Mouse (Mus musculus) gastrocnemius, postnatal 4 days (tissue): ENCODE measurements around the gene Nubpl. TPM values are rescaled to one million over a fixed set of nuclear protein-coding genes. Genes with fewer than 3 reads are reported as not detected.

Experiments used
- DNase-seq, 2 experiments: peaks; one replicate each; pipeline ENCODE4 v3.0.0; 2021 to 2022; ENCODE audit warnings: low spot score in 2 of 2, mixed read lengths in 2 of 2
- total RNA-seq, 2 experiments: library from RNA; stranded (reverse); gene quantifications; 2 replicates each; pipeline ENCODE4 v1.2.3; 2021

Gene Nubpl
- total RNA-seq, 2 experiments from 2014 or later = 4.3 to 5.3 TPM

- DNase-seq = no peak
Measured at GRCm38 (mm10) chr12:52318426-52318825, 220.9 kb downstream of the Nubpl start.

DNA sequence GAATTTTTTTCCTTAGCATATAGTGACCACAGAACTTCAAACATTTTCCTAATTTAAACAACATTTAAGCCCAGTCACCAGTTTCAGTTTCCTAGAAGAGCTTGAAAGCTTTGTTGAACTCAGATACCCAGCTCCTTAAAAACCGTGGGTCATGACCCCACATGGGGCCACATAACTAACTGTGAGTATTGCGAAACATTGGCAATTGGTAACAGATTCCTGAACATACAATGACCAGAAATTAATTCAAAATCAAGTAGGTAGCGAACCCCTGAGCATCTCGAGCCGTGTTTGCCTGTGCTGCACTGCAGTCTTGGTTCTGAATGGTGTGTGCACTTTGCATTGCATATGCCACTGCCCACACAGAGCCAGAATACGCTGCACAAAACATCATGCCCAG is 221.6 kb downstream of the Nubpl start:
- DNase-seq = no peak

- DNase-seq = no peak
Measured at GRCm38 (mm10) chr12:52328488-52328887, 231.0 kb downstream of the Nubpl start.

GRCm38 (mm10) chr12:52335142-52335765 is 237.7 kb downstream of the Nubpl start:
- DNase-seq = no peak

- DNase-seq = no peak
Measured at GRCm38 (mm10) chr12:52338136-52338753, 240.7 kb downstream of the Nubpl start.

DNA sequence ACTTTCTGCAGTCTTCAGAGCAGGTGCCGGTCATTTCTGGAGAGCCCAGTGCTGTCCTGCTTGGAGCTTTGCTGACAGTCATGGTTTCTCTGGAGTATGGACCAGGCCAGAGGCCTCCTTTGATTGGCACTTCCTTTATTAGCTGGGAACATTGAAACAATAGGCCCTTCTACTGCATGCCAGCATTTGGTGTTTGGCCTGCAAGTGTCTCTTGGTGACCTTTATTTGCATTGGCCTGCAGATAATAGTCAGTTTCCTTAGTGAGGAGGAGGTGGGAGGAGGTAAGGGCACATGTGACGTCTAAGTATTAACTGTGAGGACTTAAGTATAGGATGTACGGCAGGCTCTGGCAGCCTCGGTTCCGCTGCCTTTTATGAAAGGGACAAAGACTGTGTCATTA is 249.1 kb downstream of the Nubpl start:
- DNase-seq = no peak

DNA sequence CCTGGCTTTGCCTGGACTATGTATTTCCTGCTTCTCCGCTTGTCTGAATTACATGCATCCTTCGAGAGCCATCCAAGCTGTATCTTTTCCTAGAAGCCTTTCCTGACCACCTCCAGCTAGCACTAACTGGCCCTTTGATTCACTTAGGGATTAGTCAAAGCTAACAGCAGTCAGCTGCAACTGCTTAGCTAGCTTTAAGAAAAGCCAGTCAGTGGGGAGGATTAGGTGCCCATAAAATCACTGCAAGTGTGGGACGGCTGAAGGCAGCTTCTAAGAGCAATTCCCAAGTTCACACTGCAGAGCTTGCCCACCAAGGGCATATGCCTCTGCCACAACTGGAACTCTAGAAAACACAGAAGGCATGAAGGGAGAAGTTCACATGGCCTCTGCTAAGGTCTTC is 252.7 kb downstream of the Nubpl start:
- DNase-seq = no peak

- no peak for DNase-seq
Measured at GRCm38 (mm10) chr12:52359484-52359883, 261.9 kb downstream of the Nubpl start.

DNA sequence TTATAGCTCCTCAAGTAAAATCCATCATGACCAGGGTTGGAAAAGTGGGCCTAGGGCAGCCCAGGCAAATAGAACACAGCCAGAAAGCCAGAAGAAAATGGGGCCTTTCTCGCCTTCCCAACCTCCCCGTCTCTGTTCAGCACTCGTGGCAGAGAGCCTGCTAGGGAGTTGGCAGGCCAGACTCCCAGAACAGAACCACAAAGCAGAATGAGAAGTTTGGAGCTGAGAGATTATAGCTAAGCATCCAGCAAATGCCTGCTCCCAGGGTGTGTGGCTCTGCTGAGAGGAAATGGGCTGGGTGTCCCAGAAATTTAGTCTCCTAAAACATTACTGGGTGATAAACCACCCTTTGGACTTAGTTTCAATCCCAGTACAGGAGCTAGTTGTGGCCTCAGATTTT is 262.6 kb downstream of the Nubpl start:
- no peak for DNase-seq

DNA sequence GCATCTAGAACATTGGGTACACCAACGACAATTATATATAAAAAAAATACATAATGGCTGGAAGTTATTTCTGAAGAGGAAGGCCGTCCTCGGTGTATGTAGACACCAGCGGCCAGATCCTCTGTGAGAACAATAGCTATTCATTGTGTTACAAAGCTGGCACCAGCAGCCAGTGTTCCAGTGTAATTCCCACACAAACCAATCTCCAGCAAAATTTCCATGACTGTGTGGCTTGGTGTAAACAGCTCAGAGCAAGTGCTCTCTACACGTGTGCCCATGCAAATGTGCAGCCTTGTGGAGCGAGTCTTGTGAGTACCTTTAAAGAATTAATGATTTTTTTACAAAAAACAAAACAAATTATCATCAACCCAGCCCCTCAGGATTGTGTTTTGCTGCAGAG is 263.7 kb downstream of the Nubpl start:
- DNase-seq = no peak

Other genes with a start within 250 kb of the Nubpl start
- 10 to 100 TPM; 28.3 to 31.0 TPM for gene Heatr5a, start 126.4 kb upstream of the Nubpl start, total RNA-seq
- 10 to 100 TPM in 1 of 2 experiments, 1 to 10 TPM in 1; 8.5 to 10.7 TPM for gene Dtd2, start 91.2 kb upstream of the Nubpl start, total RNA-seq
- not detected for gene Gpr33, start 69.7 kb upstream of the Nubpl start, total RNA-seq